Mouse (Mus musculus) stomach, postnatal 0 days (tissue): ENCODE measurements at regions not wholly inside any gene's neighbourhood (a gene's known extent, or its start where the extent isn't known, plus 50 kb on each side); places are given as distances from the start of the nearest gene placed in this dataset.

Experiments used
- ATAC-seq: fragments of 200-750 bp; cut with Nextera tagmentation; 2 replicates; pipeline ENCODE4 v1.8.0; 2017; ENCODE audit not compliant: low FRiP score, low TSS enrichment
- DNase-seq: peaks from one replicate; pipeline ENCODE4 v3.0.0-alpha.2; 2016; ENCODE audit warnings: low spot score
- H3K27ac ChIP-seq: fragments of 300-500 bp; sonication (generic); replicated peaks from 2 replicates; pipeline ENCODE4 v1.5.1; 2014; ENCODE audit warnings: mild to moderate bottlenecking, control low read depth
- H3K27me3 ChIP-seq: fragments of 300-500 bp; sonication (generic); 2 replicates; pipeline ENCODE4 v1.6.1; 2014; ENCODE audit warnings: low read length; ENCODE audit not compliant: control insufficient read depth, insufficient read depth
- H3K36me3 ChIP-seq: fragments of 300-500 bp; sonication (generic); 2 replicates; pipeline ENCODE4 v1.6.1; 2014; ENCODE audit warnings: low read length, mixed read lengths; ENCODE audit not compliant: control insufficient read depth, insufficient read depth
- H3K4me1 ChIP-seq: fragments of 300-500 bp; sonication (generic); replicated peaks from 2 replicates; pipeline ENCODE4 v1.6.1; 2014; ENCODE audit warnings: antibody characterized with exemption; ENCODE audit not compliant: control insufficient read depth, insufficient read depth
- H3K4me2 ChIP-seq: fragments of 300-500 bp; sonication (generic); replicated peaks from 2 replicates; pipeline ENCODE4 v1.6.1; 2014; ENCODE audit warnings: low read depth, mild to moderate bottlenecking, control low read depth, moderate library complexity
- H3K4me3 ChIP-seq: fragments of 300-500 bp; sonication (generic); 2 replicates; pipeline ENCODE4 v1.5.1; 2014; ENCODE audit warnings: low read depth, low read length, control low read depth
- H3K9ac ChIP-seq: fragments of 300-500 bp; sonication (generic); 2 replicates; pipeline ENCODE4 v1.6.1; 2014; ENCODE audit warnings: mild to moderate bottlenecking, low read length, control low read depth, mixed read lengths
- H3K9me3 ChIP-seq: fragments of 300-500 bp; sonication (generic); 2 replicates; pipeline ENCODE4 v1.6.1; 2016; ENCODE audit warnings: low read length; ENCODE audit not compliant: control insufficient read depth
- CTCF ChIP-seq: IDR thresholded peaks from 2 replicates; pipeline ENCODE4 v1.5.1; 2016; ENCODE audit warnings: antibody characterized with exemption, low read depth, mild to moderate bottlenecking, moderate library complexity
- EP300 ChIP-seq: optimal IDR thresholded peaks from 2 replicates; pipeline ENCODE3; 2016; ENCODE audit warnings: antibody characterized with exemption
- WGBS: fragments of 180-500 bp; shearing (Covaris S2); extraction: QIAGEN DNeasy Blood & Tissue Kit; methylation state at CpG from one replicate; pipeline ENCODE4 v1.1.7; 2014; 5-methylcytosine and 5-hydroxymethylcytosine counted together

DNA sequence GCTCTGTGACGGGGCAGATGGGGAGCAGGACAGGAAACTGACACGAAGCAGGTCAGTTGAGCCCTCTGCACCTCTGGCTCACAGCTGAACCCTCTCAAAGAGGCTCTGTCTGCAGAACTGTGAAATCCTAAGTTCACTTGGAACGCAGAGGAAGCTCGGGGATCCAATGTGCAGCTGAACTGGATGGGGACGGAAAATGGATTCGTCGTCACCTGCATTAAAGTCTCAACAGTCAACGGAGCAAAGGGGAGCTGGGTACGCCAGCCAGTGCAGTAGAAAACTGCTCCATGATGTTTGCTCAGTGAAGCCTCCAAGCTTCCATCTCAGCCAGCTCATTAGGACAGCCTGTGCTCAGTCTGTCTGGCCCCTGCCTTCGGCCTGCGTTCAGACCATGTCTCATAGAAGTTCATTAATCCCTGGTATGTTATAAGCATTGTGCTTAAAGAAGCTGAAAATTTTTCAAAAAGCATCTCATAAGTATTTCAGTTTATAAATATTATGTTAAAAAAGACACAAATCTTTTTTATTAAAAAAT is 199.3 kb upstream of the Pabpc6 start:
- Histone ChIP-seq H3K4me2 (no peak overlapping the region), H3K9ac (no peak overlapping the region), H3K9me3 (no peaks in the 10 kb centered on the region), H3K27ac (no peak overlapping the region), H3K4me3 (no peak overlapping the region), H3K27me3 (no peaks in the 10 kb centered on the region), H3K4me1 (no peaks in the 10 kb centered on the region), H3K36me3 (no peaks in the 10 kb centered on the region)
- DNase-seq (no peak), ATAC-seq (no peak)
- TF ChIP-seq EP300: no peak
- TF ChIP-seq CTCF: no peak
- WGBS: 78% methylated on average over 11 of the region's 11 CpGs

DNA sequence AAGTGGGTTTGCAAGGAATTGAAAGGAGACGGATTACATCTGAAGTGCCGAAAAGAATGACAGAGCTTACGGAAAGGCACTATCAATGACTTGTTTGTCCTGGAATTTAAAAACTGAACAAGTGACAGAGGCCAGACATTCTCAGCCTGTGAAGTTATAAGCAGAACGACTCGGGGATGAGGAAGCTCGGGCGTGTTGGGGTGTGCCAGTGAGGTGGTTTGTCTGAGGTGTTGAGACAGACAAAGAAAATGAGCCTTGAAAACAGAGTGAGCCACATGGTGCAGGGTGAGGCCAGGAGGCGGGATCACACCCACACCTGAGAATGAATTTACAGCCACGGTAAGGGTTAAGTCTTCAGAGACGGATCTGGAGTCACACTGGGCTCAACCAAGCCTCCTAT is 194.7 kb upstream of the Pabpc6 start:
- ATAC-seq: no peak
- no peaks in the 10 kb centered on the region for H3K36me3 ChIP-seq
- H3K4me2 ChIP-seq: no peak overlapping the region
- no peak for DNase-seq
- no peak overlapping the region for H3K27ac ChIP-seq
- WGBS: 37% methylated on average over 10 of the region's 10 CpGs
- H3K4me1 ChIP-seq: no peaks in the 10 kb centered on the region
- no peak overlapping the region for H3K4me3 ChIP-seq
- TF ChIP-seq EP300 (no peak), CTCF (no peak)
- H3K27me3 ChIP-seq: no peaks in the 10 kb centered on the region
- H3K9me3 ChIP-seq: no peaks in the 10 kb centered on the region
- H3K9ac ChIP-seq: no peak overlapping the region

DNA sequence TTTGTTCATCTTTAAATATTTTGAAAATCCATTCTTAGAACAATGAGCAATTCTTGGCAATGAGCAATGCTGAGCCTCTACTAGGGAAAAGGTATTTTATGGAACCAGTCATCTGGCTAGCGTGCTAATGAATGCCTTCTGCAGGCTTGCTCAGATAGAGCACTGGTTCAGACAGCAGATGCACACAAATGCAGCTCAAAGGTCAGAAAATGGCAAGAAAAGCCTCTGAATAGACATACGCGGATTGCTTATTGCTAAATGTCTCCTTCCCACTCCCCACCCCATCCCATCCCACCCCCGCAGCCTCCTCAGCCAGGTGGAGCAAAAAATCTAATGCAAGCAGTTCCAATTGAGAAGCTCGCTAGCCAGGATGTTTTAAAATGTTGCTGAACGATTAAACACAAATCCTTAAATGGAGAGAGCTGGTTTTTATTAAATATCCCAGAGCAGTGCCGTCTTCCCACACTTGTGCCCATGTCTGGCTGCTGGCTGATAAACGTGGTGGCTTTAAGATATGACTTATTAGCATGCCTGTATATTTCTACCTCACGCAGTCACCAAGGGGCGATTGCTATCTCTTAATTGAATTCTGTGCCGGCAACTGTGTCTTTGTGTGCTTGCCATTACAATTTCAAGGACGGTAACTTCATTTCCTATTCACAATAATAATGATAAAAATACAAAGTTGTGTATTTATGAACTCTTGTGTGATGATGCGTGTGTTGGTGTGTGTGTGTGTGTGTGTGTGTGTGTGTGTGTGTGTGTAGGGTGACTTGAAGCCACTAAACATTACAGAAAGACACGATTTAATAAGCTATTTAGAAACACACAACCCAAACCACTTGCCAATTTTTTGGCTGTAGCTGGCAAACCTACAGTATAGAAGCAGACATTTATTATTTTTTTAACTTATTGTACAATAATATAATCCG is 192.7 kb upstream of the Pabpc6 start:
- H3K4me3 ChIP-seq: no peak overlapping the region
- no peak overlapping the region for H3K9ac ChIP-seq
- WGBS: 63% methylated on average over 15 of the region's 15 CpGs
- H3K9me3 ChIP-seq: no peaks in the 10 kb centered on the region
- DNase-seq: no peak
- no peak for ATAC-seq
- no peaks in the 10 kb centered on the region for H3K36me3 ChIP-seq
- TF ChIP-seq EP300: no peak
- TF ChIP-seq CTCF: no peak
- H3K27me3 ChIP-seq: no peaks in the 10 kb centered on the region
- H3K4me2 ChIP-seq: no peak overlapping the region
- no peaks in the 10 kb centered on the region for H3K4me1 ChIP-seq
- H3K27ac ChIP-seq: no peak overlapping the region

DNA sequence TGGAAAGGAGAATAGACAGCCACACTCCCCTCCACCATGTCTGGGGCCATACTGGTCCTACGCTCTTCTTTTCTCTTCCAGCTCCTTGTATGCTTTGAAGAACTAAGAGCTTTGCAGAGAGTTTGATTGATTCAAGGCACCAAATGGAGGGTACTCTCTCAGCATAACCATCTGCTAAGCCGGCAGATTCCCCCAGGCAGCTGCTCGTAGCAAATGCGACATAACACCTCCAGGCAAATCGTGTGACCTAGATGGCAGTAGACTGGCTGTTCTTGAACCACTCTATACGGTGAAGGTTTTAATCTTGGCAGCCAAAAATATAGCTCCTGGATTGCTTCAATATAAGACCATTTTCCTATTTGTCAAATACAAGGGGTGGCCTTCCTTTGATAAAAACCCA is 191.8 kb upstream of the Pabpc6 start:
- WGBS: 78% methylated on average over 6 of the region's 6 CpGs
- Histone ChIP-seq H3K27ac (no peak overlapping the region), H3K9me3 (no peaks in the 10 kb centered on the region), H3K9ac (no peak overlapping the region), H3K27me3 (no peaks in the 10 kb centered on the region), H3K36me3 (no peaks in the 10 kb centered on the region), H3K4me1 (no peaks in the 10 kb centered on the region), H3K4me2 (no peak overlapping the region), H3K4me3 (no peak overlapping the region)
- DNase-seq (no peak), ATAC-seq (no peak)
- no peak for TF ChIP-seq EP300
- no peak for TF ChIP-seq CTCF

DNA sequence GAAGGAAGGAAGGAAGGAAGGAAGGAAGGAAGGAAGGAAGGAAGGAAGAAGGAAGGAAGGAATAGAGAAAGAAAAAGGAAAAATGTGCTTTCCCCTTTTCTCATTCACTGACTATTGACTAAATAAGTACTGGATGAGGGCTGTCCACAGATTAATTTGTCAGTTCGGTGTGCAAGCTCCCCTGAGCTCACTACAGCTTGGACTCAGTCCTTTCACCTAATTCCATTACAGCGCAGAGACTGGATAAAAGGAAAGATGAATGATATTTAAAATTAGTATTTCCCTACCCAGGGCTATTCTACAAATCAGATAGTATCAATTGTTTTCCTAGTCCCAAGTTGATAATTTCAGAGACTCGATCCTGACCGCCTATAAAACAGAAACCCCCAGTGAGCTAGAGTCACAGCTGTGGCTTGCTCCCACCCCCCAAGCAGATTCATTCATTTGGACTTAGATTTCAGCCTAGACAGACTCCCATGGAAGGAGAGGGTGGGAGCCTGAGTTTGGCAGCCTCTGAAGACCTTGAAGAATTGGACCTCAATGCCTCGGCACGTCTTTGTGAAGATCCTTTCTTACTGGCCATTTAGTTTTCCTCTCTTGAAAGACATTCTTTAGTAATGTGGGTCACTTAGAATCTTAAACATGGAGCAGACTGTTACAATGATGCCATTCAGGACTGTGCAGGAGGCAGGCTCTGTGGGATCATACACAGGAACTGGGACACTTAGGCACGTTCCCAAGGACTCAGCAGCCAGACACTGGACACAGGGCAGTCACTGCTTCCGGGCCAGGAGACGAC is 179.2 kb upstream of the Pabpc6 start:
- TF ChIP-seq EP300: no peak
- no peak for TF ChIP-seq CTCF
- H3K9me3 ChIP-seq: no peaks in the 10 kb centered on the region
- DNase-seq: no peak
- no peak overlapping the region for H3K9ac ChIP-seq
- ATAC-seq: no peak
- no peak overlapping the region for H3K4me2 ChIP-seq
- H3K4me1 ChIP-seq: no peaks in the 10 kb centered on the region
- no peak overlapping the region for H3K27ac ChIP-seq
- H3K27me3 ChIP-seq: no peaks in the 10 kb centered on the region
- no peak overlapping the region for H3K4me3 ChIP-seq
- 74% methylated on average over 9 of the region's 9 CpGs for WGBS
- no peaks in the 10 kb centered on the region for H3K36me3 ChIP-seq
